Mouse (Mus musculus) forebrain, embryonic 10.5 days (tissue): ENCODE measurements around the gene Retnla. TPM values are rescaled to one million over a fixed set of nuclear protein-coding genes. Genes with fewer than 3 reads are reported as not detected.

Experiments used
- DNase-seq: peaks from one replicate; pipeline ENCODE4 v3.0.0-alpha.2; 2017; ENCODE audit warnings: low spot score; ENCODE audit errors: extremely low spot score
- H3K27ac ChIP-seq: fragments of 300-500 bp; sonication (generic); 2 replicates; pipeline ENCODE4 v1.5.1; 2016; ENCODE audit warnings: mild to moderate bottlenecking
- H3K27me3 ChIP-seq: fragments of 300-500 bp; sonication (generic); 2 replicates; pipeline ENCODE4 v1.6.1; 2016; ENCODE audit warnings: mild to moderate bottlenecking; ENCODE audit not compliant: poor library complexity, severe bottlenecking
- H3K36me3 ChIP-seq: fragments of 300-500 bp; sonication (generic); replicated peaks from 2 replicates; pipeline ENCODE4 v1.6.1; 2016; ENCODE audit warnings: mild to moderate bottlenecking, moderate library complexity
- H3K4me1 ChIP-seq: fragments of 300-500 bp; sonication (generic); 2 replicates; pipeline ENCODE4 v1.6.1; 2016
- H3K4me3 ChIP-seq: fragments of 300-500 bp; sonication (generic); 2 replicates; pipeline ENCODE4 v1.5.1; 2016; ENCODE audit warnings: mild to moderate bottlenecking, moderate library complexity
- H3K9me3 ChIP-seq: fragments of 300-500 bp; sonication (generic); 2 replicates; pipeline ENCODE4 v1.6.1; 2016; ENCODE audit warnings: mild to moderate bottlenecking, moderate library complexity
- WGBS: fragments of 180-500 bp; shearing (Covaris S2); methylation state at CpG from one replicate; pipeline ENCODE4 v1.1.7; 2016; 5-methylcytosine and 5-hydroxymethylcytosine counted together
- polyA plus RNA-seq: library from polyadenylated mRNA; unstranded; fragments of >200 nt; fragmentation: Nextera tagmentation; extraction: Ambion mirVana; gene quantifications from 2 replicates; pipeline ENCODE4 v1.2.1, GENCODE M21; 2016

Gene Retnla
- polyA plus RNA-seq: not detected in 2 replicates

- DNase-seq: no peak
- H3K4me3 ChIP-seq: no peak within 1 kb of the TSS
- no peaks in the 10 kb centered on the region for H3K27me3 ChIP-seq
- WGBS: 91% methylated on average over 3 of the region's 3 CpGs
- no peak within 1 kb of the TSS for H3K27ac ChIP-seq
- no peaks in the 10 kb centered on the region for H3K36me3 ChIP-seq
- no peaks in the 10 kb centered on the region for H3K9me3 ChIP-seq
- H3K4me1 ChIP-seq: no peaks in the 10 kb centered on the region
Observed at GRCm38 (mm10) chr16:48842266-48842665, at the start of gene Retnla. Gene Retnla, plus strand, starts transcription at chr16:48842551.

GRCm38 (mm10) chr16:48798285-48798684 is 44.1 kb upstream of the Retnla start:
- Histone ChIP-seq H3K27me3 (no peaks in the 10 kb centered on the region), H3K4me1 (no peaks in the 10 kb centered on the region), H3K4me3 (no peak overlapping the region), H3K27ac (no peak overlapping the region), H3K9me3 (no peaks in the 10 kb centered on the region), H3K36me3 (no peaks in the 10 kb centered on the region)
- DNase-seq: no peak
- 85% methylated on average over 3 of the region's 3 CpGs for WGBS

DNA sequence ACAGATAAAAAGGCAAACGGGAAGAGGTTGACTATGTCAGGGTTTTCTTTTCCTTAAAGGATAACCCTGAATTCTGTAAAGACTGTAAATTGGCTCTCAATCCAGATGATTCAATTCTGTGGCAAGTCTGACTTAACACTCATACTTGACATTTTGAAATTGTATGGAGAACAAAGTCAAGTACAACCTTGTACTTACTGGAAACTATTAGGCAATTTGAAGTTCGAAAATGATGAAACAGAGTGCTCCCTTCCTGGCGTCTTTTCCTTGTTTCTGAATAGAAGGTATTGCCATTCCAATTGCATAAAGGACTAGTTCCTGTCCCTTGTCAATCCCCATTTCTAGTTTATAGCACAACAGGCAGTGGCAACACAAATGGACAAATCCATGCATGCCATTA is 42.9 kb upstream of the Retnla start:
- 88% methylated on average over 3 of the region's 3 CpGs for WGBS
- Histone ChIP-seq H3K9me3 (no peaks in the 10 kb centered on the region), H3K4me3 (no peak overlapping the region), H3K27ac (no peak overlapping the region), H3K4me1 (no peaks in the 10 kb centered on the region), H3K27me3 (no peaks in the 10 kb centered on the region), H3K36me3 (no peaks in the 10 kb centered on the region)
- no peak for DNase-seq

- Histone ChIP-seq H3K9me3 (no peaks in the 10 kb centered on the region), H3K27me3 (no peaks in the 10 kb centered on the region), H3K36me3 (no peaks in the 10 kb centered on the region), H3K27ac (no peak overlapping the region), H3K4me1 (no peaks in the 10 kb centered on the region), H3K4me3 (no peak overlapping the region)
- DNase-seq: no peak
- 84% methylated on average over 2 of the region's 2 CpGs for WGBS
Observed at GRCm38 (mm10) chr16:48800906-48801305, 41.4 kb upstream of the Retnla start.

DNA sequence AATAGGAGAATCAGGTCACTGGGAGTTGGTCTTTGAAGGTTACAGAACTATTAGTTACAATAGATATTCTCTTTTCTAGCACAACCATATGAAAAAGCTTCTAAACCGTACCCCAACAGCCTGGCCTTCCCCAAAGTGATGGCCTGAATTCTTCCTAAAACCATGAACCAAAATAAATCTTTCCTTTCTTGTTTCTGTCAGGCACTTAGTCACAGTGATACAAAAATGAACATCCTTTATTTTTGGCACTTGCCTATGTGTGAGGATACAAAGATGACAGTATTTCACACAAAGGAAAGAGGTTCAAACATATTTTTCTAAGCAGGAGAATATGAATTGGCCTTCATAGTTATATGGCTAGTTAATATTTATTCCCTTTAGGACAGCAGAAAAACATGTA is 36.9 kb upstream of the Retnla start:
- Histone ChIP-seq H3K27me3 (no peaks in the 10 kb centered on the region), H3K9me3 (no peaks in the 10 kb centered on the region), H3K27ac (no peak overlapping the region), H3K36me3 (no peaks in the 10 kb centered on the region), H3K4me1 (no peaks in the 10 kb centered on the region), H3K4me3 (no peak overlapping the region)
- WGBS: 80% methylated on average over 1 of the region's 1 CpGs
- DNase-seq: no peak

GRCm38 (mm10) chr16:48806521-48806920 is 35.8 kb upstream of the Retnla start:
- Histone ChIP-seq H3K4me3 (no peak overlapping the region), H3K4me1 (no peaks in the 10 kb centered on the region), H3K27ac (no peak overlapping the region), H3K9me3 (no peaks in the 10 kb centered on the region), H3K27me3 (no peaks in the 10 kb centered on the region), H3K36me3 (no peaks in the 10 kb centered on the region)
- WGBS: 95% methylated on average over 1 of the region's 1 CpGs
- no peak for DNase-seq

GRCm38 (mm10) chr16:48809374-48809773 is 33.0 kb upstream of the Retnla start:
- Histone ChIP-seq H3K4me1 (no peaks in the 10 kb centered on the region), H3K36me3 (no peaks in the 10 kb centered on the region), H3K9me3 (no peaks in the 10 kb centered on the region), H3K4me3 (no peak overlapping the region), H3K27me3 (no peaks in the 10 kb centered on the region), H3K27ac (no peak overlapping the region)
- WGBS: 66% methylated on average over 2 of the region's 2 CpGs
- no peak for DNase-seq

DNA sequence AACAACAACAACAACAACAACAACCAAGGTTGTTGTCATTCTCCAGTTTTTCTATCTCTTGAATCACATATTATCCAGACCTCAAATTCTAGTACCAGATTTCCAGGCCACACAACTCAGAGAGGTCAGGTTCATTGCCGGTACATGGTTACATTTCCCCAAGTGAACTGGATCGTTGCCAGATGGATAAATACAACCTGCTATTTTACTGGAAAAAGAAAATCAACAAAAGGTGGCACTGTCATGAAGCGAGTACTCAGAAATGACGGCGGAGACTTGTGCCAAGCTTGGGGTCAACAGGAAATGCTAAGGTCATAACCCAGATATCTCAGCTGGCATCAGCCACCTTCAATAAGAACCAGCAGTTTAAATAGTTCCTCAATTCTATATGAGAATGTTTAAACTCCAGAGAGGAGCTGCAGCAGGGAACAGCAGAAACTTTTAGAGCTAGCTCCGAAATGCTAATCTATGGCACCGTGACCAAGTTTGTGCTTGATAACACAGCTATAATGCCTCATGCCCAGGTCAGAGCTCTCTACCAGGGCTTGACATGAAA is 30.4 kb upstream of the Retnla start:
- DNase-seq: no peak
- H3K27ac ChIP-seq: no peak overlapping the region
- no peak overlapping the region for H3K4me3 ChIP-seq
- 85% methylated on average over 7 of the region's 7 CpGs for WGBS
- no peaks in the 10 kb centered on the region for H3K4me1 ChIP-seq
- no peaks in the 10 kb centered on the region for H3K27me3 ChIP-seq
- no peaks in the 10 kb centered on the region for H3K36me3 ChIP-seq
- no peaks in the 10 kb centered on the region for H3K9me3 ChIP-seq

- Histone ChIP-seq H3K4me1 (no peaks in the 10 kb centered on the region), H3K27me3 (no peaks in the 10 kb centered on the region), H3K27ac (no peak within 1 kb of the TSS), H3K4me3 (no peak within 1 kb of the TSS), H3K9me3 (no peaks in the 10 kb centered on the region), H3K36me3 (no peaks in the 10 kb centered on the region)
- 96% methylated on average over 2 of the region's 2 CpGs for WGBS
- DNase-seq: no peak
Observed at GRCm38 (mm10) chr16:48816695-48817094, 25.7 kb upstream of the Retnla start, which contains the start of gene Retnlb. Gene Retnlb, plus strand, starts transcription at chr16:48816856.

GRCm38 (mm10) chr16:48818524-48818923 is 23.8 kb upstream of the Retnla start:
- H3K36me3 ChIP-seq: no peaks in the 10 kb centered on the region
- H3K27ac ChIP-seq: no peak overlapping the region
- H3K9me3 ChIP-seq: no peaks in the 10 kb centered on the region
- H3K4me3 ChIP-seq: no peak overlapping the region
- 92% methylated on average over 6 of the region's 6 CpGs for WGBS
- H3K4me1 ChIP-seq: no peaks in the 10 kb centered on the region
- no peaks in the 10 kb centered on the region for H3K27me3 ChIP-seq
- no peak for DNase-seq

- 90% methylated on average over 3 of the region's 3 CpGs for WGBS
Observed at GRCm38 (mm10) chr16:48826474-48826873, 15.9 kb upstream of the Retnla start.

DNA sequence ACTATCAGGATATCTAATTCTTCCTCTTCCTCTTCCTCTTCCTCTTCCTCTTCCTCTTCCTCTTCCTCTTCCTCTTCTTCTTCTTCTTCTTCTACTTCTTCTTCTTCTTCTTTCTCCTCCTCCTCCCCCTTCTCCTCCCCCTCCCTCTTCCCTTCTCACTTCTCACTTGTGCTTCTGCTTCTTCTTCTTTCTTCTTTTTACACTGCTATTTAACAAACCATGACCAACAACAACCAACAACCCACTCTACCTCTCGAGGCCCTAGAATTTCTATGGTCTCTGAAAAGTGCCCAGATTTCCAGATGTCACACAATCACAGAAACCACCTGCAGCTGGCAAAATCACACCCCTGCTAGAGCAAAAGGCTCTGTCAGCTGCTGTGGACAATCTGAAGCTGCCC is 14.7 kb upstream of the Retnla start:
- H3K36me3 ChIP-seq: no peaks in the 10 kb centered on the region
- DNase-seq: no peak
- H3K4me3 ChIP-seq: no peak overlapping the region
- no peaks in the 10 kb centered on the region for H3K9me3 ChIP-seq
- H3K4me1 ChIP-seq: no peaks in the 10 kb centered on the region
- H3K27ac ChIP-seq: no peak overlapping the region
- no peaks in the 10 kb centered on the region for H3K27me3 ChIP-seq
- 68% methylated on average over 1 of the region's 1 CpGs for WGBS

More at GRCm38 (mm10) chr16:48826474-48826873, 15.9 kb upstream of the Retnla start:
- Histone ChIP-seq H3K36me3 (no peaks in the 10 kb centered on the region), H3K27ac (no peak overlapping the region), H3K9me3 (no peaks in the 10 kb centered on the region), H3K4me1 (no peaks in the 10 kb centered on the region), H3K27me3 (no peaks in the 10 kb centered on the region), H3K4me3 (no peak overlapping the region)
- DNase-seq: no peak

GRCm38 (mm10) chr16:48829060-48829459 is 13.3 kb upstream of the Retnla start:
- Histone ChIP-seq H3K9me3 (no peaks in the 10 kb centered on the region), H3K27ac (no peak overlapping the region), H3K27me3 (no peaks in the 10 kb centered on the region), H3K4me1 (no peaks in the 10 kb centered on the region), H3K4me3 (no peak overlapping the region), H3K36me3 (no peaks in the 10 kb centered on the region)
- no peak for DNase-seq
- WGBS: 95% methylated on average over 4 of the region's 4 CpGs

- Histone ChIP-seq H3K9me3 (no peaks in the 10 kb centered on the region), H3K36me3 (no peaks in the 10 kb centered on the region)
- 90% methylated on average over 8 of the region's 8 CpGs for WGBS
Observed at GRCm38 (mm10) chr16:48832055-48832454, 10.3 kb upstream of the Retnla start.

More at GRCm38 (mm10) chr16:48832055-48832454, 10.3 kb upstream of the Retnla start:
- H3K4me1 ChIP-seq: no peaks in the 10 kb centered on the region
- H3K27ac ChIP-seq: no peak overlapping the region
- DNase-seq: no peak
- H3K27me3 ChIP-seq: no peaks in the 10 kb centered on the region
- H3K4me3 ChIP-seq: no peak overlapping the region
